ENCODE assay signal across 8 mouse cellular contexts in genomic region chr7:80024521-80025390, GRCm38 (mm10). TPM values are rescaled to one million over a fixed set of nuclear protein-coding genes. Genes with fewer than 3 reads are reported as not detected.
DNase-seq lines count a peak whose midpoint lies in the region; TF ChIP-seq lines count a peak whose summit lies in the region.

Gene Zfp710, plus strand, starts transcription at chr7:80024814.

- peak; percentile 54 to 63 for DNase-seq in left cerebral cortex, adult 18-20 months (ENCODE audit: low spot score in 2 of 2)
- no peak for DNase-seq in left cerebral cortex, adult 11 months (ENCODE audit: low spot score)
- peak; percentile 91 for DNase-seq in heart, adult 8-10 months (ENCODE audit: low spot score)
- peak; percentile 94 for DNase-seq in kidney, adult 9 months
- peak; percentile 77 for DNase-seq in liver, adult 2 months (ENCODE audit: extremely low read depth, low read depth, low spot score)
- peak; percentile 55 to 68 for DNase-seq in monocyte, adult 2 months (ENCODE audit: low read depth in 1 of 2, low spot score in 2 of 2)
- peak; percentile 78 to 81 for DNase-seq in spleen, postnatal 36 days (ENCODE audit: low spot score in 2 of 2)

- H3K36me3 ChIP-seq in liver, adult 2 months (ENCODE audit: control insufficient read depth, insufficient read depth, low read length) = no peaks in the 10 kb centered on the region

- peak within 1 kb of the TSS; percentile 60 for H3K4me3 ChIP-seq in embryonic fibroblast, embryonic 13.5 days (ENCODE audit: insufficient read depth, low read length)
- peak within 1 kb of the TSS; percentile 62 for H3K4me3 ChIP-seq in liver, adult 2 months (ENCODE audit: insufficient read depth, low read depth, low read length)

- TF ChIP-seq POLR2A in embryonic fibroblast, embryonic 13.5 days (IDR thresholded peaks at IDR 0.05; ENCODE audit: low read depth, low read length) = peak; percentile 78
- TF ChIP-seq POLR2A in liver, adult 2 months (IDR thresholded peaks at IDR 0.05; ENCODE audit: extremely low read depth, insufficient read depth, low read length) = peak; percentile 82

- peaks cover 11% of the 10 kb centered on the region; the same call in 1 of the 2 replicates for H3K79me2 ChIP-seq in liver, adult 2 months (ENCODE audit: control insufficient read depth, insufficient read depth, low read length)

- WGBS in liver, adult 2 months = 3% methylated on average over 42 of the region's 42 CpGs

- peak within 1 kb of the TSS; percentile 98 for H3K9ac ChIP-seq in liver, adult 2 months (ENCODE audit: low read depth, low read length)

- no peaks in the 10 kb centered on the region for H3K27me3 ChIP-seq in liver, adult 2 months (ENCODE audit: control insufficient read depth, insufficient read depth, low read length)

- TF ChIP-seq CTCF in embryonic fibroblast, embryonic 13.5 days (IDR thresholded peaks at IDR 0.05; ENCODE audit: borderline replicate concordance, insufficient read depth, low read length) = no peak
- TF ChIP-seq CTCF in liver, adult 2 months (IDR thresholded peaks at IDR 0.05; ENCODE audit: low read depth, low read length) = peak; percentile 20; the same call in 1 of the 2 replicates

- H3K27ac ChIP-seq in embryonic fibroblast, embryonic 13.5 days (ENCODE audit: insufficient read depth, low read length) = peak within 1 kb of the TSS; percentile 91
- peak within 1 kb of the TSS; percentile 93 for H3K27ac ChIP-seq in liver, adult 2 months (replicated peaks; ENCODE audit: insufficient read depth, low read depth, low read length)

- peaks cover 10% of the 10 kb centered on the region; the same call in 1 of the 2 replicates for H3K4me1 ChIP-seq in embryonic fibroblast, embryonic 13.5 days (ENCODE audit: control insufficient read depth, insufficient read depth, low read length)
- H3K4me1 ChIP-seq in liver, adult 2 months (ENCODE audit: control insufficient read depth, insufficient read depth, low read length) = peaks cover 13% of the 10 kb centered on the region

RNA-seq across cellular contexts. Expression of gene Zfp710, which starts in this region (rescaled TPM):
- total RNA-seq in left cerebral cortex, adult 18-20 months (2021) = 10 to 100 TPM; 19.4 to 22.1 TPM
- polyA plus RNA-seq in embryonic fibroblast, embryonic 13.5 days (2011; ENCODE audit: insufficient read length, low read depth, missing spikeins) = 7.7 and 8.7 TPM in 2 replicates
- total RNA-seq in heart, adult 8-10 months (2022) = 10 to 100 TPM; 28.5 to 39.5 (median 31.3) TPM
- total RNA-seq in liver, adult 2 months (2014; rRNA removed) = 5.4 and 5.6 TPM in 2 replicates
- polyA plus RNA-seq in liver, adult 2 months (2012; rRNA removed) = 9.7 and 12.7 TPM in 2 replicates
